In genomic region chr19:41617102-41617501, GRCm38 (mm10) we compare ENCODE assay signal across 23 mouse cellular contexts. TPM values are rescaled to one million over a fixed set of nuclear protein-coding genes. Genes with fewer than 3 reads are reported as not detected.
DNase-seq lines count a peak whose midpoint lies in the region; ATAC-seq and TF ChIP-seq lines count a peak whose summit lies in the region.
"Had no signal": no experiment of that assay in that cellular context is flagged by ENCODE, and none has a peak within 500 bp of the region (broad histone marks: within the 10 kb centered on the region; RNA-seq: fewer than 3 reads in every experiment).

No protein-coding gene starts in this region.

- 0 out of 2 replicates have a peak overlapping the region, but pooled peaks have one; percentile 55 for H3K27ac ChIP-seq in liver, postnatal 0 days (ENCODE audit: low read depth)
- H3K27ac ChIP-seq in liver, embryonic 11.5 days (ENCODE audit: low read depth, low read length): no peak overlapping the region
- peak overlapping the region; percentile 48; the same call in 1 of the 2 replicates for H3K27ac ChIP-seq in CH12.LX (ENCODE audit: insufficient read depth, low read depth)
- no peak overlapping the region for H3K27ac ChIP-seq in embryonic facial prominence, embryonic 11.5 days (replicated peaks; ENCODE audit: low read depth, low read length)
- H3K27ac ChIP-seq in hindbrain, embryonic 12.5 days: no peak overlapping the region
- H3K27ac ChIP-seq: forebrain, embryonic 12.5 days; intestine, embryonic 15.5 days had no signal

- 88% methylated on average over 13 of the region's 13 CpGs for WGBS in liver, postnatal 0 days (ENCODE audit: insufficient replicate concordance)
- 87% methylated on average over 13 of the region's 13 CpGs for WGBS in liver, embryonic 11.5 days
- WGBS in embryonic facial prominence, embryonic 11.5 days: 41% methylated on average over 13 of the region's 13 CpGs
- WGBS in hindbrain, embryonic 12.5 days: 66% methylated on average over 13 of the region's 13 CpGs

- no peaks in the 10 kb centered on the region for H3K27me3 ChIP-seq in liver, postnatal 0 days (ENCODE audit: insufficient read depth, low read length)
- H3K27me3 ChIP-seq in liver, embryonic 11.5 days (replicated peaks; ENCODE audit: control insufficient read depth, insufficient read depth, low read length): no peaks in the 10 kb centered on the region
- peaks cover 4% of the 10 kb centered on the region for H3K27me3 ChIP-seq in CH12.LX (replicated peaks)
- peaks cover 7% of the 10 kb centered on the region for H3K27me3 ChIP-seq in embryonic facial prominence, embryonic 11.5 days (ENCODE audit: control insufficient read depth, insufficient read depth, low read length)
- H3K27me3 ChIP-seq in hindbrain, embryonic 12.5 days: peaks cover 37% of the 10 kb centered on the region
- H3K27me3 ChIP-seq: forebrain, embryonic 15.5 days had no signal

- no peak for TF ChIP-seq EP300 in liver, postnatal 0 days (IDR thresholded peaks at IDR 0.05; ENCODE audit: low read depth)
- TF ChIP-seq EP300 in CH12.LX (IDR thresholded peaks at IDR 0.05; ENCODE audit: low read length): peak; percentile 38; the same call in 1 of the 2 replicates

- no peak overlapping the region for H3K4me3 ChIP-seq in liver, postnatal 0 days (ENCODE audit: low read depth, low read length)
- no peak overlapping the region for H3K4me3 ChIP-seq in liver, embryonic 11.5 days (ENCODE audit: low read depth, low read length)
- H3K4me3 ChIP-seq in CH12.LX (replicated peaks in 1 of 3; ENCODE audit: low read depth in 2 of 3, low read length in 2 of 3, poor library complexity in 1 of 3): no peak overlapping the region
- H3K4me3 ChIP-seq in embryonic facial prominence, embryonic 11.5 days (ENCODE audit: low read depth, low read length): no peak overlapping the region
- H3K4me3 ChIP-seq in hindbrain, embryonic 12.5 days: no peak overlapping the region
- H3K4me3 ChIP-seq: embryonic facial prominence, embryonic 13.5 days; erythroblast, embryonic 14.5 days; forebrain, embryonic 12.5 days; forebrain, embryonic 15.5 days; hindbrain, embryonic 13.5 days; intestine, embryonic 15.5 days had no signal

- no peaks in the 10 kb centered on the region for H3K36me3 ChIP-seq in liver, postnatal 0 days (replicated peaks; ENCODE audit: insufficient read depth, low read length)
- H3K36me3 ChIP-seq in liver, embryonic 11.5 days (ENCODE audit: control insufficient read depth, insufficient read depth, low read length): no peaks in the 10 kb centered on the region
- H3K36me3 ChIP-seq in CH12.LX (replicated peaks in 1 of 2; ENCODE audit: control insufficient read depth in 1 of 2, insufficient read depth in 1 of 2, low read length in 1 of 2): no peaks in the 10 kb centered on the region
- H3K36me3 ChIP-seq in embryonic facial prominence, embryonic 11.5 days (replicated peaks; ENCODE audit: control insufficient read depth, insufficient read depth, low read depth, low read length): no peaks in the 10 kb centered on the region
- H3K36me3 ChIP-seq in hindbrain, embryonic 12.5 days: no peaks in the 10 kb centered on the region
- H3K36me3 ChIP-seq: embryonic facial prominence, embryonic 13.5 days; forebrain, embryonic 12.5 days; forebrain, embryonic 15.5 days; intestine, embryonic 15.5 days had no signal

- no peaks in the 10 kb centered on the region for H3K79me2 ChIP-seq in CH12.LX (replicated peaks; ENCODE audit: control insufficient read depth, extremely low read depth, insufficient read depth, poor library complexity, severe bottlenecking)

- H3K9me3 ChIP-seq in liver, postnatal 0 days (ENCODE audit: low read length): no peaks in the 10 kb centered on the region
- H3K9me3 ChIP-seq in liver, embryonic 11.5 days (ENCODE audit: control insufficient read depth, low read length): no peaks in the 10 kb centered on the region
- H3K9me3 ChIP-seq in CH12.LX (replicated peaks; ENCODE audit: low read length): no peaks in the 10 kb centered on the region
- no peaks in the 10 kb centered on the region for H3K9me3 ChIP-seq in embryonic facial prominence, embryonic 11.5 days (replicated peaks; ENCODE audit: control insufficient read depth, low read length)
- no peaks in the 10 kb centered on the region for H3K9me3 ChIP-seq in hindbrain, embryonic 12.5 days (replicated peaks)
- H3K9me3 ChIP-seq: embryonic facial prominence, embryonic 13.5 days; forebrain, embryonic 12.5 days; forebrain, embryonic 15.5 days; hindbrain, embryonic 13.5 days; intestine, embryonic 15.5 days had no signal

- H3K4me2 ChIP-seq in liver, postnatal 0 days (ENCODE audit: low read depth, low read length): no peak overlapping the region
- no peak overlapping the region for H3K4me2 ChIP-seq in liver, embryonic 11.5 days
- H3K4me2 ChIP-seq in CH12.LX (ENCODE audit: insufficient read depth, low read depth, poor library complexity, severe bottlenecking): peak overlapping the region; percentile 80
- no peak overlapping the region for H3K4me2 ChIP-seq in embryonic facial prominence, embryonic 11.5 days (ENCODE audit: low read depth, low read length)
- H3K4me2 ChIP-seq in hindbrain, embryonic 12.5 days (replicated peaks): no peak overlapping the region
- H3K4me2 ChIP-seq: embryonic facial prominence, embryonic 13.5 days; forebrain, embryonic 12.5 days; forebrain, embryonic 15.5 days; heart, embryonic 11.5 days; hindbrain, embryonic 13.5 days; intestine, embryonic 15.5 days had no signal

- TF ChIP-seq POLR2A in CH12.LX (IDR thresholded peaks at IDR 0.05; ENCODE audit: low read depth, low read length): 0 out of 2 replicates have a peak, but pooled peaks have one; percentile 31

- no peak for TF ChIP-seq RAD21 in CH12.LX (IDR thresholded peaks at IDR 0.05; ENCODE audit: low read depth, low read length)

- H3K4me1 ChIP-seq in liver, postnatal 0 days (ENCODE audit: insufficient read depth): no peaks in the 10 kb centered on the region
- H3K4me1 ChIP-seq in liver, embryonic 11.5 days (replicated peaks; ENCODE audit: control insufficient read depth, insufficient read depth, low read length): no peaks in the 10 kb centered on the region
- peaks cover 24 to 61% of the 10 kb centered on the region in 2 experiments for H3K4me1 ChIP-seq in CH12.LX (ENCODE audit: control insufficient read depth in 1 of 2, insufficient read depth in 2 of 2)
- peaks cover 8% of the 10 kb centered on the region; the same call in 1 of the 2 replicates for H3K4me1 ChIP-seq in embryonic facial prominence, embryonic 11.5 days (ENCODE audit: control insufficient read depth, insufficient read depth, low read length)
- peaks cover 50% of the 10 kb centered on the region for H3K4me1 ChIP-seq in hindbrain, embryonic 12.5 days

- TF ChIP-seq CTCF in liver, postnatal 0 days (IDR thresholded peaks at IDR 0.05; ENCODE audit: low read depth): no peak
- no peak for TF ChIP-seq CTCF in CH12.LX (conservative IDR thresholded peaks at IDR 0.05 in 1 of 2, IDR thresholded peaks at IDR 0.05 in 1 of 2; ENCODE audit: low read depth in 2 of 2, low read length in 2 of 2)

- no peak for DNase-seq in liver, postnatal 0 days
- no peak for DNase-seq in liver, embryonic 11.5 days (ENCODE audit: low spot score)
- peak; percentile 17 for DNase-seq in CH12.LX (ENCODE audit: extremely low read depth)
- DNase-seq in embryonic facial prominence, embryonic 11.5 days (ENCODE audit: low spot score): peak; percentile 34
- no peak for DNase-seq in left cerebral cortex, adult 18-20 months (ENCODE audit: low spot score in 2 of 2)
- no peak for DNase-seq in kidney, adult 11 months
- DNase-seq: adrenal gland, postnatal 14 days; cerebellum, adult 11-12 months; cerebellum, adult 8-10 months; cerebellum, postnatal 10 days; gastrocnemius, postnatal 14 days; heart, adult 11 months had no signal

- dilution Hi-C loops in CH12.LX (cut with MboI; ENCODE audit: extremely low pct_ligation_motif_present, extremely low pct_unique_long_range_greater_than_20kb, low sequenced_read_pairs): no loop called here

- H3K9ac ChIP-seq in liver, postnatal 0 days (replicated peaks): no peak overlapping the region
- no peak overlapping the region for H3K9ac ChIP-seq in liver, embryonic 11.5 days (ENCODE audit: low read depth, low read length)
- H3K9ac ChIP-seq in CH12.LX (ENCODE audit: insufficient read depth, low read depth): no peak overlapping the region
- no peak overlapping the region for H3K9ac ChIP-seq in embryonic facial prominence, embryonic 11.5 days (replicated peaks; ENCODE audit: low read length)
- no peak overlapping the region for H3K9ac ChIP-seq in hindbrain, embryonic 12.5 days
- H3K9ac ChIP-seq: embryonic facial prominence, embryonic 13.5 days; forebrain, embryonic 12.5 days; forebrain, embryonic 15.5 days; hindbrain, embryonic 13.5 days; intestine, embryonic 15.5 days had no signal

- in situ Hi-C loops in CH12.LX (cut with MboI; ENCODE audit: low pct_ligation_motif_present, low pct_unique_long_range_greater_than_20kb, low sequenced_read_pairs): no loop called here

- no peak for ATAC-seq in liver, postnatal 0 days
- no peak for ATAC-seq in liver, embryonic 11.5 days (replicated peaks; ENCODE audit: low FRiP score)
- ATAC-seq in embryonic facial prominence, embryonic 11.5 days (replicated peaks; ENCODE audit: insufficient number of reproducible peaks, low FRiP score, low TSS enrichment, low read depth): no peak
- no peak for ATAC-seq in hindbrain, embryonic 12.5 days (ENCODE audit: low FRiP score)
- ATAC-seq: activated CD4-positive, CD25-positive, alpha-beta regulatory T cell, adult 4 months; CD4-positive, CD25-positive, alpha-beta regulatory T cell, adult 4 months; hindbrain, embryonic 16.5 days; intestine, embryonic 15.5 days had no signal

TF ChIP-seq in CH12.LX, 34 proteins besides CTCF, POLR2A, EP300 and RAD21 (continues in another document):
- TF ChIP-seq HCFC1 (IDR thresholded peaks at IDR 0.05; ENCODE audit: low read depth, low read length) (no peak), MYC (IDR thresholded peaks at IDR 0.05; ENCODE audit: low read depth, low read length) (peak; percentile 88), CHD2 (IDR thresholded peaks at IDR 0.05; ENCODE audit: low read length) (no peak), ETS1 (conservative IDR thresholded peaks at IDR 0.05; ENCODE audit: low read depth, low read length) (no peak; the same call in 1 of the 2 replicates), ELF1 (IDR thresholded peaks at IDR 0.05; ENCODE audit: low read depth, low read length) (no peak), MXI1 (IDR thresholded peaks at IDR 0.05; ENCODE audit: low read depth, low read length) (peak; percentile 87), MEF2A (IDR thresholded peaks at IDR 0.05; ENCODE audit: borderline replicate concordance, low read depth, low read length) (no peak), CHD1 (IDR thresholded peaks at IDR 0.05; ENCODE audit: low read depth, low read length) (no peak)

RNA-seq across cellular contexts. Expression of gene Gm340, which starts 34.9 kb away (rescaled TPM):
- 0.64 and 0.86 TPM in 2 replicates for polyA plus RNA-seq in liver, postnatal 0 days (2015; fragmentation: Nextera tagmentation; extraction: Ambion mirVana)
- 3.4 and 4.1 TPM in 2 replicates for polyA plus RNA-seq in liver, embryonic 11.5 days (2014; fragmentation: Nextera tagmentation; extraction: Ambion mirVana)
- 5.3 and 6.2 TPM in 2 replicates for total RNA-seq in CH12.LX (2012; rRNA removed)
- 2.6 and 3.3 TPM in 2 replicates for total RNA-seq in CH12.LX (2014; rRNA removed)
- 4.5 TPM in 2 replicates for polyA plus RNA-seq in CH12.LX (2012; ENCODE audit: insufficient read length, low read depth)
- 4.8 and 5.2 TPM in 2 replicates for polyA plus RNA-seq in embryonic facial prominence, embryonic 11.5 days (2014; fragmentation: Nextera tagmentation; extraction: Ambion mirVana)
- total RNA-seq in left cerebral cortex, adult 18-20 months (2021): 10 to 100 TPM; 12.6 to 12.7 TPM
- polyA plus RNA-seq in hindbrain, embryonic 12.5 days (2016; fragmentation: Nextera tagmentation; extraction: Ambion mirVana): 3.9 and 4.8 TPM in 2 replicates

Comparison
In these comparisons a context has a peak if more than half of its experiments do, and no peak if none do; other contexts are left out.
1. H3K27ac ChIP-seq: peak in liver, postnatal 0 days (single experiment) and CH12.LX (single experiment); none in liver, embryonic 11.5 days (single experiment), embryonic facial prominence, embryonic 11.5 days (single experiment) and hindbrain, embryonic 12.5 days (single experiment).
2. DNase-seq: peak in CH12.LX (single experiment) and embryonic facial prominence, embryonic 11.5 days (single experiment); none in liver, postnatal 0 days (single experiment), liver, embryonic 11.5 days (single experiment), left cerebral cortex, adult 18-20 months (0 of 2) and kidney, adult 11 months (single experiment).